Mouse (Mus musculus) heart, embryonic 10.5 days (tissue): Measurements from ENCODE around the gene Crybb2. TPM values are rescaled to one million over a fixed set of nuclear protein-coding genes. Genes with fewer than 3 reads are reported as not detected.
"Not testable (repeated sequence)": the region's sequence is repeated elsewhere in the genome, so short reads cannot be mapped to it uniquely, and the experiment has no call there.

ENCODE experiments used
- DNase-seq: peaks from one replicate; pipeline ENCODE4 v3.0.0-alpha.2; 2017; ENCODE audit warnings: low spot score
- H3K27ac ChIP-seq: fragments of 300-500 bp; sonication (generic); 2 replicates; pipeline ENCODE4 v1.5.1; 2016; ENCODE audit warnings: mild to moderate bottlenecking
- H3K27me3 ChIP-seq: fragments of 300-500 bp; sonication (generic); 2 replicates; pipeline ENCODE4 v1.6.1; 2016; ENCODE audit warnings: mild to moderate bottlenecking; ENCODE audit not compliant: poor library complexity, insufficient read depth, severe bottlenecking
- H3K36me3 ChIP-seq: fragments of 300-500 bp; sonication (generic); 2 replicates; pipeline ENCODE4 v1.6.1; 2016; ENCODE audit warnings: mild to moderate bottlenecking, moderate library complexity
- H3K4me1 ChIP-seq: fragments of 300-500 bp; sonication (generic); 2 replicates; pipeline ENCODE4 v1.6.1; 2016; ENCODE audit warnings: mild to moderate bottlenecking
- H3K4me3 ChIP-seq: fragments of 300-500 bp; sonication (generic); 2 replicates; pipeline ENCODE4 v1.5.1; 2016; ENCODE audit warnings: mild to moderate bottlenecking, moderate library complexity
- H3K9me3 ChIP-seq: fragments of 300-500 bp; sonication (generic); 2 replicates; pipeline ENCODE4 v1.6.1; 2016; ENCODE audit warnings: mild to moderate bottlenecking, moderate library complexity
- WGBS: fragments of 180-500 bp; shearing (Covaris S2); methylation state at CpG from one replicate; pipeline ENCODE4 v1.1.7; 2016; 5-methylcytosine and 5-hydroxymethylcytosine counted together
- polyA plus RNA-seq: library from polyadenylated mRNA; unstranded; fragments of >200 nt; fragmentation: Nextera tagmentation; extraction: Ambion mirVana; gene quantifications from 2 replicates; pipeline ENCODE4 v1.2.1, GENCODE M21; 2016

Crybb2 gene
- polyA plus RNA-seq, result not detected in 2 replicates

DNA sequence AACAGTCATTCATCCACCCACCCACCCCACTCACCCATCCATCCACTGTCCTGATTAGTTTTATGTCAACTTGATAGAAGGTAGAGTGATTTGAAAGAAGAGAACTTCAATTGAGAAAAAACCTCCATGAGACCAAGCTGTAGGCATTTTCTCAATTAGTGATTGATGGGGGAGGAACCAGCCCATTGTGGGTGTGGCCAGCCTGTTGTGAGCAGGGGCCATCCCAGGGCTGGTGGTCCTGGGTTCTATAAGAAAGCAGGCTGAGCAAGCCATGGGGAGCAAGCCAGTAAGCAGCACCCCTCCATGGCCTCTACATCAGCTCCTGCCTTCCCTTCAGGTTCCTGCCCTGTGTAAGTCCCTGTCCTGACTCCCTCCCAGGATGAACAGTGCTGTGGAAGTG, at the start of gene Crybb2:
Crybb2 (minus strand) TSS at position 101 of the 400 bp plus-strand sequence.
- H3K36me3 ChIP-seq, result no peaks in the 10 kb centered on the region
- H3K4me3 ChIP-seq, result no peak within 1 kb of the TSS
- peaks cover 25% of the 10 kb centered on the region for H3K27me3 ChIP-seq
- H3K4me1 ChIP-seq, result peaks cover 12% of the 10 kb centered on the region
- no peak within 1 kb of the TSS for H3K27ac ChIP-seq
- DNase-seq, result no peak
- H3K9me3 ChIP-seq, result no peaks in the 10 kb centered on the region

DNA sequence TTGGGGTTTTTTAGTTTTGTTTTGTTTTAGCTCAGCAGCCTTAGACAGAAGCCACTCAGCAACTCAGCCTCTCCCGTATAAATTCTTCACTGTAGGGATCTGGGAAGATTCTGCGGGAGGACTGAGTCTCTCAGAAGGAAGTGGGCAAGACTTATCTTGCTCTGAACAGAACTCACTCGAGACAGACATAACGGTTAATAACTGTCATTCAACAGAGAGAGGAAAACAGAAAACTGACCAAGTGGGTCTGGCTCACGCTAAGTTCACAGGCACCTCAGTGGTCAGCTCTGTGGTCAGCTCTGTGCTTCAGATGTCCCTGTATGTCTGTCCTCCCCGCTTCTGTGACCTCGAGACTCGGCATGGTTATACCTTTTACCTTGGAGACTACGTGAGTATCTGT, 49.4 kb upstream of the Crybb2 start:
- DNase-seq, result no peak
- Histone ChIP-seq H3K4me3 (no peak overlapping the region; the same call in 1 of the 2 replicates), H3K36me3 (no peaks in the 10 kb centered on the region), H3K27ac (peak overlapping the region; percentile 77), H3K27me3 (no peaks in the 10 kb centered on the region), H3K9me3 (no peaks in the 10 kb centered on the region), H3K4me1 (peaks cover 91% of the 10 kb centered on the region)
- 60% methylated on average over 9 of the region's 9 CpGs for WGBS

DNA sequence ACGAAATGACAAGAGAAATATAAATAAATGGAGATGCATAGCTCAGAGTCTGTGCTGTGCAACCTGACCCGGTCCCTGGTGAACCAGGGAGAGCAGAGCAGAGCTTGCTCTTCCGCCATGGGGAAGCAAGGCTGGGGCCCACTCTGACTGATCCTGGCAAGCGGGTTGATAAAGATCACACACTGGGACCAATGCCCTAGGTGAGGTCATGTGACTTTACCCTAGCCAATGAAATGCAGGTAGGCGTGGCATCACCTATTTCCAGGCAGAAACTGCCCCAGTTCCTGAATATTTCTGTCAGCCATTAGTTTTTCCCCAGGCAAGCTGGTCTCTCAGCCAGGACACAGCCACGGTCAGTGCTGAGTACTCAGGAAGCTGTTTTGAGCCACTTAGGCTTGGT, 48.8 kb upstream of the Crybb2 start:
- Histone ChIP-seq H3K27me3 (no peaks in the 10 kb centered on the region), H3K27ac (peak overlapping the region; percentile 77), H3K4me1 (peaks cover 93% of the 10 kb centered on the region), H3K36me3 (no peaks in the 10 kb centered on the region), H3K4me3 (peak overlapping the region; percentile 6; the same call in 1 of the 2 replicates), H3K9me3 (no peaks in the 10 kb centered on the region)
- WGBS, result 35% methylated on average over 6 of the region's 6 CpGs
- DNase-seq, result no peak

DNA sequence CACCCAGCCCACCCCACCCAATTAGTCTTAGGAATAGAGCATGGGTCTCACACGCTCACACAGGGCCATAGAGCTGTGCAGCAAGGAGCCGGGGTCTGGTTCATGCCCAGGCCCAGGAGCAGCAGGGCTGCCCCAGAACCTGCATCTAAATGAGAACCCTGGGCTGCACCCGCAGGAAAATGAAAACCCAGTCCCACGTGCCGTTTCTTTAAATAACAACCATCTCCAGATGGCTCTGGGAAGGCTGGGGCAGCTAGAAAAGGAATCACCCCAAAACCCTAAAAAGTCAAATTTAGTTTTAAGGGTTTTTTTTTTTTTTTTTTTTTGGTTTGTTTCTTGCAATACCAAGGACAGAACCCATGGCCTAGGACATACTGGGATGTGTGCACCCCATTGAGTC, 47.4 kb upstream of the Crybb2 start:
- H3K27ac ChIP-seq, result peak overlapping the region; percentile 25; the same call in 1 of the 2 replicates
- WGBS, result 86% methylated on average over 5 of the region's 5 CpGs
- H3K27me3 ChIP-seq, result no peaks in the 10 kb centered on the region
- DNase-seq, result no peak
- peaks cover 93% of the 10 kb centered on the region for H3K4me1 ChIP-seq
- H3K4me3 ChIP-seq, result no peak overlapping the region
- no peaks in the 10 kb centered on the region for H3K36me3 ChIP-seq
- no peaks in the 10 kb centered on the region for H3K9me3 ChIP-seq

DNA sequence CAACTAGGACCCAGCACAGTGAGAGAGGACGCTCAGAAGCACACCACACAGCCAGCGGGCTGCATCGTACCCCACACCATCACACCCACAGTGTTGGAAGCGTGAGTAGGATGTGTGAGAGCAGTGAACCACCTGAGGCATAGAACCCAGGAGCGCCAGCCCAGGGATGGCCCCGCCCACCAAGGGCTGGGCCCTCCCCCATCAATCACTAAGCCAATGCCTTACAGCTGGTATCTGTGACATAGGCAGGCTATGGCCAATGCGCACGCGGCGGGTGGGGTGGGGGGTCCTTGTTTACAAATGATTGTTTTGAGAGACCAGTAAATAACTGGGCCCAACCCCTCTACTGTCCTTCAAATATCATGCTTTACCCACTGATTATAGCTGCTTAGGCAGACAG, 46.0 kb upstream of the Crybb2 start:
- no peak overlapping the region for H3K4me3 ChIP-seq
- 55% methylated on average over 10 of the region's 10 CpGs for WGBS
- DNase-seq, result no peak
- H3K27ac ChIP-seq, result peak overlapping the region; percentile 91
- H3K4me1 ChIP-seq, result peaks cover 92% of the 10 kb centered on the region
- H3K36me3 ChIP-seq, result no peaks in the 10 kb centered on the region
- H3K9me3 ChIP-seq, result no peaks in the 10 kb centered on the region
- no peaks in the 10 kb centered on the region for H3K27me3 ChIP-seq

DNA sequence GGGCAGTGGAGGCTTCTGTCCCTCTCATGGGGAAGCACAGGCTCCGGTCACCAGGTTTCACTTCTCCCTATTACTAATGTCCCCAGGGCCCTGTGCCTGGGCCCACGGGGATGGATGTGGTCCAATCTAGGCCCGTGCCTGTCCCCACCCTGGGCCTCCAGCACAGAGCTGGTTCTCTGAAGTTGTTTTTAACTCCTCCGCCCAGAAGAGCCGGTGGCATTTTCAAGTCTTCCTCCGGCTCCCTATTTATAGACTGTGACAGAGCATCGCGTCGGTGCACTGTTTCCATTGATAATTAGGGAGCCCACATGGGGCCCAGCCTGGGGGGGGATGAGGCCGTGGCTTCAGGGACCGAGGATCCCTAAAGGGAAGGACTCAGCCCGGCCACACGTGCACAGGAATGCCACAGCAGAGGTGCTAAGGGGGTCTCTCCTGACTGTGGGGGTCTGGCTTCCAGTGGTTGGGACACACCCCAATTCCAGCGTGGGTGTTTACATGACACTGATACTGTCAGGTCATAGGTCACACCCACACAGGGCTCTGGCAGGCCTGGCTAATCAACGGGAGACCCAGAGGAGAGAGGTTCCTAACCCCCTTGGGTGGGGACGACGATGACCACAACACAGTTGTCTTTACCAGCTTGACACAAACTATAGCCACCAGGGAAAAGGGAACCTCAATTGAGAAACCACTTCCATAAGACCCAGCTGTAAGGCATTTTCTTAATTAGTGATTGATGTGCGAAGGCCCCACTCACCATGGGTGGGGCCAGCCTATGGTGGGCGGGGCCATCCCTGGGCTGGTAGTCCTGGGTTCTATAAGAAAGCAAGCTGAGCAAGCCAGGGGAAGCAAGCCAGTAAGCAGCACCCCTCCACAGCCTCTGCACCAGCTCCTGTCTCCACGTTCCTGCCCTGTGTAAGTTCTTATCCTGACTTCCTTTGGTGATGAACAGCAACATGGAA, 44.6 kb upstream of the Crybb2 start:
- H3K4me1 ChIP-seq, result peaks cover 86% of the 10 kb centered on the region
- 24% methylated on average over 20 of the region's 20 CpGs for WGBS
- no peaks in the 10 kb centered on the region for H3K36me3 ChIP-seq
- H3K27me3 ChIP-seq, result no peaks in the 10 kb centered on the region
- peak overlapping the region; percentile 91 for H3K27ac ChIP-seq
- H3K4me3 ChIP-seq, result peak overlapping the region; percentile 38; the same call in 1 of the 2 replicates
- DNase-seq, result peak; percentile 87
- H3K9me3 ChIP-seq, result no peaks in the 10 kb centered on the region

DNA sequence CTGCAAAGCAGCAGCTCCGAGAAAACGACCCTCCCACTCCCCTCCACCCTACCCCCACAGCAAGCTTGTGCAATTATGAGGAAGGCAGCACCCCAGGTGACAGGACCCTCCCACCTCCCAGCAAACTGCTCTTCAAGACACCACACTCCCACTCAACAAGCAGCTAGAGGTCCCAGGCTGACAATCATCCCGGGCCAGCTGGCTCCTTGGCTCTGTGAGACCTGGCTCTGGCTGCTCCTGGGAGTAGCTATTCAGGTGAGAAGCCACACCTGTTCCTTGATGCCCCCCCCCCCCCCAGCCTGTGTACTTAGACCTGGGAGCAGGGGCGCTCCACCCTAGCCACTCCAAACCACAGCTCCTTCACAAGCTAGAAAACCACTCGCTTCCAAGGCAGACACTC, 43.2 kb upstream of the Crybb2 start:
- 0 out of 2 replicates have a peak overlapping the region, but pooled peaks have one; percentile 4 for H3K4me3 ChIP-seq
- peak overlapping the region; percentile 91 for H3K27ac ChIP-seq
- no peaks in the 10 kb centered on the region for H3K9me3 ChIP-seq
- H3K4me1 ChIP-seq, result peaks cover 82% of the 10 kb centered on the region
- WGBS, result 34% methylated on average over 5 of the region's 5 CpGs
- no peaks in the 10 kb centered on the region for H3K27me3 ChIP-seq
- H3K36me3 ChIP-seq, result no peaks in the 10 kb centered on the region
- DNase-seq, result no peak

DNA sequence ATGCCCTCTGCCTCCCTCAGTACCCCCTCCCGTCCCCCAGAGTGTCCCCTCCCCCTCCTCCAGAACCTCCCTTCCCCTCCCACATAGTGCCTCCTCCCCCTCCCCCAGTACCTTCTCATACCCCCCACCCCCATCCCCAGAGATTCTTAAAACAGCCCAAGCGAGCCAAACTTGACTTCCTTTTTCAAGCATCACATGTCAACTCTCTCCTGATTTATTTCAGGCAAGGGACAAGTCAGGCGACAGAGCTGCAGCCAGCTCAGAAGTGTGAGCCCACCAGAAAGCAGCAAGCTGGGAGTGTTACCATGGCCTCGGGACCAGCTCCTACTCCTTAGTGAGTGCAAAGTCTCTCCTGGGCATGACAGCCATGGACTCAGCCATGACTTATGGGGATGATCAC, 41.4 kb upstream of the Crybb2 start:
- Histone ChIP-seq H3K4me3 (0 out of 2 replicates have a peak overlapping the region, but pooled peaks have one; percentile 5), H3K27ac (peak overlapping the region; percentile 89), H3K4me1 (peaks cover 88% of the 10 kb centered on the region), H3K27me3 (no peaks in the 10 kb centered on the region), H3K9me3 (no peaks in the 10 kb centered on the region), H3K36me3 (no peaks in the 10 kb centered on the region)
- 14% methylated on average over 4 of the region's 4 CpGs for WGBS
- no peak for DNase-seq

DNA sequence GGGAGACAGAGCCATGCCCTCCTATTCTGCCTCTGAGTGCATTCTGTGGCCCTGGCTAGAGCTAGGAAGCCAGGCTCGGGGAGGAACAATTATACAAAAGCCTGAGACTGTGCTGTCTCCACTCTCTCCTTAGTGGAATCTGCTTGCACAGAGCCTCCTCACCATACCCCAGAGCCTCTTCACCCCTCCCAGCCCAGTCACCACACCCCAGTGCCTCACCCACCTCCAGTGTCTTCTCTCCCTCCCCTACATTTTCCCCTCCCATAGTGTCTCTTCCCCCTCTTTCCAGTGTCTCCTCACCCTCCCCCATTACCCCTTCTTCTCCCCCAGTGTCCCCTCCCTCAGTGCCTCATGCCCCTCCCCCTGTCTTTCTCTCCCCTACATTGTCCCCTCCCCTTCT, 41.0 kb upstream of the Crybb2 start:
- no peak for DNase-seq
- Histone ChIP-seq H3K36me3 (no peaks in the 10 kb centered on the region), H3K9me3 (no peaks in the 10 kb centered on the region), H3K4me1 (peaks cover 84% of the 10 kb centered on the region), H3K4me3 (0 out of 2 replicates have a peak overlapping the region, but pooled peaks have one; percentile 5), H3K27me3 (no peaks in the 10 kb centered on the region), H3K27ac (peak overlapping the region; percentile 89)
- WGBS, result 7% methylated on average over 1 of the region's 1 CpGs

DNA sequence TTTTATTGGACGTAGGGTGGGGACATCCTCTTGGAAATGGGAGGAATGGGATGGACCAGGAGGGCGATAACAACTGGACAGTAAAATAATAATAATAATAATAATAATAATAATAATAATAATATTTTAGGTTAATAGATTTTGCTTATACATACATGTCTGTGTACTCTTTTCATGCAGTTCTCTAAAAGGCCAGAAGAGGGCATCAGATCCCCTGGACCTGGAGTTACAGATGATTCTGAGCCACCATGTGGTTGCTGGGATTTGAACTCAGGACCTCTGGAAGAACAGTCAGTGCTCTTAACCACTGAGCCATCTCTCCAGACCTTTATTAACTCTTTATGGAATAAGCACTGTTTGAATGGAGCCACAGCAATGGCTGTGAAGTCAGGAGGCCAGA, 39.7 kb upstream of the Crybb2 start:
- 83% methylated on average over 2 of the region's 2 CpGs for WGBS
- H3K36me3 ChIP-seq, H3K4me3 ChIP-seq: not testable (repeated sequence)

DNA sequence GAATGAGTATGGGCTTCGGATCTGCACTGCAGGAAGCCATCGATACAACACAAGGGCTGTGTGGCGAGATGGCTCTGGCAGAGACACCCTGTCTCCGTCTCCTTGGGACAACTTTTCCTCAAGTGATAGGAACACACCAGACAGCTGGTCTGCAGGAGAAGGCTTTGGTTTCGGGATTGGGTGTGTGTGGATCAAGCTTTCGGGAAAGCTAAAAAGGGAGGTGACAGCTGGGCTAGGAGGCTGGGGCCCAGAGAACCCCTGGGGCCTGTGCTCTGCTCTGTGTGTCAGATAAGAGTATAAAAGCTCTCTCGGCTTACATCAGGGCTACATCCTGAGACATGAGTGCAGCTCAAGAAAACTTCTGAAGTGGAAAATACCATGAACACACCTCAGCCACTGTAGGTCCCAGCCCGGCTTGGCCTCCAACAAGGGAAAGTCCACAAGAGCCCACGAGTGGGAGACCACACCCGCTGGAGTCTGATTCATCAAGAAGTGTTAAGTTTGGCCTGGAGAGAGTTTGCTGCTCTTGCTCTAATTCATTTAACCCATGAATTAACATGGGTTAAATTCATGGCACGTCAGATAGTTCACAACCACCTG, 38.3 kb upstream of the Crybb2 start:
- Histone ChIP-seq H3K9me3 (no peaks in the 10 kb centered on the region), H3K27ac (peak overlapping the region; percentile 76), H3K27me3 (no peaks in the 10 kb centered on the region), H3K4me3 (no peak overlapping the region), H3K4me1 (peaks cover 69% of the 10 kb centered on the region), H3K36me3 (no peaks in the 10 kb centered on the region)
- no peak for DNase-seq
- 32% methylated on average over 11 of the region's 11 CpGs for WGBS

More for the DNA sequence above, 39.7 kb upstream of the Crybb2 start:
- peaks cover 76% of the 10 kb centered on the region for H3K4me1 ChIP-seq
- not testable (repeated sequence) for H3K9me3 ChIP-seq, DNase-seq, H3K27me3 ChIP-seq, H3K27ac ChIP-seq

DNA sequence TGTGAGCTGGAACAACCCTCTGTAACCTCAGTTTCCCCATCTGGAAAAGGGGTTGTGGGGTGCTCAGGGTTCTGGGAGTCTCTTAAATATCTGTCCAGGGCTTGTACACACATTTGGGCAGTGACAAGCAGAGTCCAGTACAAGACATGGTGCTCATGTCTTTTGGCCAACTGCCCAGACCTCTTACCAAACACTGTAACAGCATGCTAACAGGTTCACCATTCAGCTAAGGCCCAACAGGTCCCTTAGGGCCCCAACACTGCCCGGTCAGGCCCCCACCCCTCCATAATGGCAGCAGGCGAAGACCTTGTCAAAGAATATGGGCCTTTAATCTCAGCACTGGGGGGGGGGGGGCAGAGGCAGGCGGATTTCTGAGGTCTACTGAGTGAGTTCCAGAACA, 37.8 kb upstream of the Crybb2 start:
- peak overlapping the region; percentile 76 for H3K27ac ChIP-seq
- no peaks in the 10 kb centered on the region for H3K27me3 ChIP-seq
- WGBS, result 52% methylated on average over 3 of the region's 3 CpGs
- DNase-seq, result no peak
- no peak overlapping the region for H3K4me3 ChIP-seq
- no peaks in the 10 kb centered on the region for H3K9me3 ChIP-seq
- H3K4me1 ChIP-seq, result peaks cover 69% of the 10 kb centered on the region
- H3K36me3 ChIP-seq, result no peaks in the 10 kb centered on the region

DNA sequence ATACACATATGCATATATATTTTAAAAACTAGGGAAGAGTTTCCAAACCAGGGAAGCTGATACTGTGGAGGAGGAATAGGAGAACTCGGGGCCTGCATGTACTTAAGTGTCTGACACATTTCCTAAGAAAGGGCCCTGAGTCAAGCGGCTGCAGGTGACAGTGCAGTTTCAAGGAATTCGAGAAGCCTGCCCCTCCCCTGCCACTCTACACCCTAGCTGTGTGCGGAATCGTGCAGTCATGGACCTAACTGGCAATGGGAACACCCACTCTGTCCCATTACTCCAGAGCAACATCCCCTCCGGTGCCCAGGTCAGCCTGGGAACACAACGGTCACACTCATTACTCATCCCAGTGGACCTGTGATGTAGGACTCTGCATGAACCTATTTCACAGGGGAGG, 36.7 kb upstream of the Crybb2 start:
- Histone ChIP-seq H3K4me3 (no peak overlapping the region), H3K4me1 (peaks cover 71% of the 10 kb centered on the region), H3K27me3 (no peaks in the 10 kb centered on the region), H3K9me3 (no peaks in the 10 kb centered on the region), H3K27ac (peak overlapping the region; percentile 76), H3K36me3 (no peaks in the 10 kb centered on the region)
- no peak for DNase-seq
- 72% methylated on average over 7 of the region's 7 CpGs for WGBS
